Mouse (Mus musculus) monocyte, adult 5-6 weeks (primary cell): Measurements from ENCODE around the gene Surf6. TPM values are rescaled to one million over a fixed set of nuclear protein-coding genes. Genes with fewer than 3 reads are reported as not detected.

Experiments
- ATAC-seq: fragments of 153-309, 156-312 bp; replicated peaks from 2 replicates; pipeline ENCODE4 v1.8.0; 2017; ENCODE audit warnings: mild to moderate bottlenecking; ENCODE audit not compliant: low TSS enrichment, insufficient number of reproducible peaks, severe bottlenecking, poor library complexity, low FRiP score
- total RNA-seq: library from RNA; stranded (forward); fragments of 200-1000, 200-491, 200-594 nt; gene quantifications from 3 replicates; pipeline ENCODE4 v1.2.3, GENCODE M21; 2017

Surf6 gene
- 40.7 to 45.0 TPM (median 41.6 TPM) in 3 replicates for total RNA-seq

GRCm38 (mm10) chr2:26902467-26903220, at the start of gene Surf6:
TSS of gene Surf6 (minus strand) at chr2:26902879.
- peak; percentile 92 for ATAC-seq

- ATAC-seq = no peak
Measured at GRCm38 (mm10) chr2:26952193-26952592, 49.5 kb upstream of the Surf6 start.

DNA sequence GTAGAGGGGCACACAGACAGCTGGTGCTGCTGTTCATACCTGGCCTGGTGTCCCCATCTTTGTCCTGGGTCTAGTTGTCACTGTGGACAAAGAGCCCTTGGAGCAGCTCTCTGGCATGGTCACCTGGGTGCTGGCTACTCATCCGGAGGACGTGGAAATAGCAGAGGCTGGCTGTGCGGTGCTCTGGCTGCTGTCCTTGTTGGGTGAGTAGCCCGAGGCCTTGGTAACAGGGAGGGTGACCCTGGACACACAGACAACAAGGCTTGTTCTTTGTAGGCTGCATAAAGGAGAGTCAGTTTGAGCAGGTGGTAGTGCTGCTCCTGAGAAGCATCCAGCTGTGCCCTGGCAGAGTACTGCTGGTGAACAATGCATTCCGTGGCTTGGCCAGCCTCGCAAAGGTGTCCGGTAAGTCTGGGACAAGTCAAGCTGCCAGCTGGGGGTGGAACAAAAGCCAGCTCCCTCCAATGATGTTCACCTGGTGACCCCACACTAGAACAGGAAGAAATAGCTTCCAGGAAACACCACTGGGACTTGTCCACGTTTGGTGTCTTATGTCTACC, 48.7 kb upstream of the Surf6 start:
- ATAC-seq = no peak

DNA sequence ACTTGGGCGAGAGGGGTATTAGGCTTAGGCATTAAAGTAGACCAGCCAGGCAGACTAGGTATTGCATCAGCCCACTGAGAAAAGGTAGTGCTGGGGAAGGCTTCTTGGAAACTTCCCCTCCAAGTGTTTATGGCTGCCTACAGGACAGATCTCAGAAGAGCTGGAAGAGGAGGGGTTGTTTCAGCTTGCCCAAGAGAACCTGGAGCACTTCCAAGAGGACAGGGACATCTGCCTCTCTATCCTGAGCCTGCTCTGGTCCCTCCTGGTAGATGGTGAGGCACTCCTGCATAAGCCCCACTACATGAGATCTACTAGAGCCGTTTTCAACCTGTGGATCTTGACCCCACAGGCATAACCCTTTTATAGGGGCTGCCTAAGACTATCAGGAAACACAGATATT, 47.7 kb upstream of the Surf6 start:
- no peak for ATAC-seq

GRCm38 (mm10) chr2:26943253-26943652, 40.6 kb upstream of the Surf6 start:
- no peak for ATAC-seq

- peak; percentile 78 for ATAC-seq
Measured at GRCm38 (mm10) chr2:26941539-26941938, 38.9 kb upstream of the Surf6 start.

GRCm38 (mm10) chr2:26936425-26936824, 33.7 kb upstream of the Surf6 start:
- no peak for ATAC-seq

- ATAC-seq = no peak
Measured at GRCm38 (mm10) chr2:26935286-26935685, 32.6 kb upstream of the Surf6 start.

DNA sequence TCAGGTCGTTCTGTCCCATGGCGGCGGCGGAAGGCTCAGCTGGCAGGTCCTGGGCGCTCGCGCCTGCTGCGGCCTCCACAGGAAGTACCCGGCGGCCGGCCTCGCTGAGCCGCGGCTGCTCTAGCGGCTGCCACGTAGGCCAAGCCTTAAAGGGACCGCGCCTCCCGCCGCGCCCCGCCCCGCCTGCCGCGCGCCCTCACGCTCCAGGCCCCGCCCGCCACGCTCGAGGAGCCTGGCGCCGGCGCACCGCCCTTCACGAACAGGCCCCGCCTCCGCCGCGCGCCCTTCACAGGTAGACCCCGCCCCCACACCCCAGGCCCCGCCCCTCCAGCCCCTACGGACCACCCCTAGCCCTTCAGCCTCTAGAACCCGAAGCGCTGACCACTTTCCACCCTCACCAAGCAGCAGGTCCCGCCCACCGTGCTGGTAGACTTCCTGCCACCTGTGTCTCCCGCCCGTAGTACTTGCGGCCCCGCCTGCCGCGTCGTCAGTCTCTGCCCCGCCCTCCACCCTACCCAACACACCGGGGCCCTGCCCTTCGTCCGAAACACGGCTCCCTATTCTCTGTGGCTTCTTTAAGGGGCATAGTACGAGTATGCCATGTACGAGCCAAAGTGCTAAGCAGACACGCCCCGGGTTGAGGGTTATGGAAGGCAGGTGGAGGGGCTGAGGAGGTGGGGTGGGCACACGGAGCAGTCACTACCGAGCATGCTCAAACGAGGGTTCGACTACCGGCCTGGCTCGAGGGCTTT, 30.8 kb upstream of the Surf6 start, which contains the start of the genes Surf4 and Stkld1:
TSS of gene Surf4 (minus strand) at position 625 of the 752 bp plus-strand sequence.
TSS of gene Stkld1 (plus strand) at position 744 of the 752 bp plus-strand sequence.
- ATAC-seq = peak; percentile 75

DNA sequence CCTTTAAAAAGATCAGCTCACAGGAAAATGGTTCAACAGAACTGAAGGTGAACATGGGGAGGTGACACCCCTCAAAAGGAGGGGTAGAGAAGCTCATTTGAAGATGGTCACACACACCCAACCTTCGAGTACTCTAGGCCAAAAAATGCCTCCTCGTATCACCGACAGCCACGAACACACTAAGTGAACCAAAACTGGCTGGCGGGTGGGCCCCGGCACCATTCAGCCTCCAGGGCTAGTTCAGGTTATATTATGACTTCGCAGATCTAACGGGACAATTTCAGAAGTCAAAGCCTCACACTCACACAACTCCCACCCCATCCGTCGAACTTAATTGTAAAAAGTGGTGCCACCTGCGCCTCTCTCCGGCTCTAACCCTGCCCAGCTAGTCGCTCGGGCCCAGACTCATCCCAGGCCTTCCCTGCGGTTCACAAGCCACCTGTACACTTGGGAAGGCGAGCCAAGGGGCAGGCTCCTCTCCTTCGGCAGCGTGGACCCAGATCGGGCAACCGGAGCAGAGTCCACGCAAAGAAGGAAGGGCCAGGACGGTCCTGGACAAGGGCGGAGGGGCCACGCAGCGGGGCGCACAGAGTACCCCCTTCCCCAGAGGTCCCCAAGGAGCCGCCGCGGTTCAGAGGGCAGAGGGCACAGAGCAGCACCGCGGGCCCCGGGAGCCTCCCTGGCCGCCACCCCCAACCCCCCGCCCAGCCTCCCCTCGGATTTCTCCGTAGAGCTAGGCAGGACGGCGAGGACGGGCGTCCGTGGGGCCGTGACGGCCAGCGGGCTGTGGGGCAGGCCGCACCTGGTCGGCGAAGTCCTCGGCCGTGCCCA, 30.0 kb upstream of the Surf6 start:
- ATAC-seq = no peak

- peak; percentile 32; the same call in 1 of the 2 replicates for ATAC-seq
Measured at GRCm38 (mm10) chr2:26930390-26930789, 27.7 kb upstream of the Surf6 start.

GRCm38 (mm10) chr2:26927745-26928476, 25.2 kb upstream of the Surf6 start:
- no peak for ATAC-seq

DNA sequence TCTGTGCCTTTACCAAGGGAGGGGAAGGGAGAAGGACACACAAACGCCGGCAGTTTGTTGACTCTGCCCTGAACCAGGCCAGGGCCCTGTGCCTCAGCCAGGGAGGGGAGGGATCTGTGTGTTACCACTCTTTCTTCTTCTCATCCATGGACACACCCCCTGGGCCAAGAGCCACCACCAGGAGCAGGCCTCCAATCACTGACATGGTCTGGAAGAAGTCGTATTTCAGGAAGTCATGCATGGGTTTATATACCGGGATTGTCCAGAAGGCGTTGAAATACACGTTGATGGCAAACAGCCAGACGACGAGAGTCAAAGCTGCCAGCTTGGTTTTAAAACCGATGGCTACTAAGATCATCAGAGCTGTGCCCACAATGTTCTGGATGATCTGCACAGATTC, 19.1 kb upstream of the Surf6 start:
- no peak for ATAC-seq

GRCm38 (mm10) chr2:26920190-26920855, 17.6 kb upstream of the Surf6 start:
- no peak for ATAC-seq

DNA sequence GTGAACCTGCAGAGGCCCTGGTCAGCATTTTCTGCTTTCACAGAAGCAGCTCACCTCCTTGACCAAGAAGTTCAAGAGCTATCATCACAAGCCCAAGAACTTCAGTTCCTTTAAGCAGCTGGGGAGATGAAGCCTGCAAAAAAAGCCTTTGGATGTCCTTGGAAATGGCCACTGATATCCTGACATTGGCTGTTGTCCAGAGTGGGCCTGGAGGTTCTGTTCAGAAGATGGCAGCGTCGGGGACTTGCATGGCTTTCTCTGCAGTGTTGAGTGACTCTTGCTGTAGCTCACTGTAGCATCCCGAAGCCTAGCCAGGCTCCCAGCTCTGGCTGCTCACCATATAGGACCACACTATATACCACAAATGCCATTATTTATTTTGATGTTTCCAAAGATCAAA, 17.0 kb upstream of the Surf6 start:
- ATAC-seq = no peak

- ATAC-seq = peak; percentile 13; the same call in 1 of the 2 replicates
Measured at GRCm38 (mm10) chr2:26916738-26917137, 14.1 kb upstream of the Surf6 start.

DNA sequence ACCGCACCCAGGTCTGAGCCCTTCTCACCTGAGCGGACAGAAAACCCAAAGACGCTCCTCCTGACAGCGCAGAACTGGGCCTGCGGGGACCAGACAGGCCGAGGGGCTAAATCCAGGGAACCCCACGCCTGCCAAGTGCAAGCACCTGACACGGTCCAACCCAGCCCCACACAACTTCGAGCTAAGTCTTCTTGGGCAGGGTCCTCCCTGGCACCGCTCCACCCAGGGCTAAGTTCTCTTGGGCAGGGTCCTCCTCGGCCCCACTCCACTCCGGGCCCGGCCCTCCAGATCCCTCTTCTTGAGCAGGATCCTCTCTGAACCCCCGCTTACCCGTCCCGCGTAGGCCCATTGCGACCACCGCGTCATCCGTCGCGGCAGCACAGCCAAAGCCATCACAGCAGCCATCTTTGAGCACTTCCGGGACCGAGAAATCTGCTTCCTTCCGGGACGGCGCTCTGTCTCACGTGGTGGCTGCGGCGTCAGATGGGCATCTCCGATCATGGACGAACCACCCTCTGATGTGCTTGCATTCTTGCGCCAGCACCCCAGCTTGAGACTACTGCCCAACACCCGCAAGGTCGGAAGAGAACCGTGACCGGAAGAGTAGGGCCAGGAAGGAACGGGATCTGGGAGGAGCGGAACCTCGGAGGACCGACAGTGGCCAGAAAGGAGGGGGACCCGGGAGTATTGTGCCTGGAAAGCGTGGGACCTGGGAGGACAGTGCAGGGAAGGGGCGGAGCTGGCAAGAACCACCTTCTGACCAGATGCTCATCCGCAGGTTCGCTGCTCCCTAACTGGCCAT, 13.4 kb upstream of the Surf6 start, which contains the start of the genes Surf2 and Surf1:
TSS of gene Surf2 (plus strand) at position 441 of the 802 bp plus-strand sequence.
TSS of gene Surf1 (minus strand) at position 604 of the 802 bp plus-strand sequence.
- ATAC-seq = peak; percentile 88
